Mouse (Mus musculus): Measurements from ENCODE around the gene Ywhab. TPM values are rescaled to one million over a fixed set of nuclear protein-coding genes. Genes with fewer than 3 reads are reported as not detected.

Gene Ywhab
- polyA plus RNA-seq (2015; fragmentation: Nextera tagmentation; extraction: Ambion mirVana), result 132 and 147 TPM in 2 replicates

DNA sequence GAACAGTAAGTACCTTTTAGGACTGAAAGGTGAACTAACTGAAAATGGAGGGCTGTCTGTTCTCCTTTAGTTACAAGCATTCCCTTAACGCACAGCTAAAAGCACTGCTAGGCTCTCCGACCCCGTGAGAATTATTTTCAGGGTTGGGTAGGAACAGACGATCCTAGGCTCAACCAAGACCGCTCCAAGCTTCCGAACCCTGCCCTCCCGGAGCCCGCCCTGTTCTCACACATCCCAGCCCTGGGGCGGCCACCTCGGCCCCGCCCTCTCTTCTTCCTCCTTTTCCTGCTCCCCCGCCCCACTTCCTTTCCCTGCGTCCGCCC is at the start of gene Ywhab:
Gene Ywhab (plus strand): TSS at position 307 of the 323 bp plus-strand sequence.

DNA sequence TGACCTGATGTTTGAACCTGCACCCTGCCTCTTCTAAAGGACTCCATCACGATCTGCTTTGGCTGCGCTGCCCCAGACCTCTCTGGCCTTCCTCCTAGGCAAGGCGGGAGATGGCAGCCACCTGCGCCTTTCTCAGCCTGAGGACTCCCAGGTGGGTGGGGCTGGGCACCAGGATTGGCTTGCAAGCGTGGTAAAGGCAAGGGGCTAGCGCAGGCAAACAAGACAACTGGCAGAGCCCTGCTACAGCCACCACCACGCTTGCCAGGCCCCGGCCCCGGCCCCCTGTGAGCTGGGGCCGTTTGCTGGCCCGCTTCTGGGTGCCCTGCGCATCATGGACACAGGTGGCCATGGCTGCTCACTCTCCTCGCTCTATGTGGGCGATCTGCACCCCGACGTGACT is 30.4 kb downstream of the Ywhab start, which contains the start of gene Pabpc1l:
Gene Pabpc1l (plus strand): TSS at position 301 of the 400 bp plus-strand sequence.

Other genes with a start within 250 kb of the Ywhab start
- gene Ada, start 244.7 kb upstream of the Ywhab start, polyA plus RNA-seq (2015; fragmentation: Nextera tagmentation; extraction: Ambion mirVana), result 4.2 and 5.8 TPM in 2 replicates
- 0.11 and 0.22 TPM in 2 replicates for gene Ccn5, start 174.1 kb upstream of the Ywhab start, polyA plus RNA-seq (2015; fragmentation: Nextera tagmentation; extraction: Ambion mirVana)
- gene Kcnk15, start 141.3 kb upstream of the Ywhab start, polyA plus RNA-seq (2015; fragmentation: Nextera tagmentation; extraction: Ambion mirVana), result not detected in 2 replicates
- 0.02 TPM in 1 of 2 replicates, not detected in the other for gene Rims4, start 76.3 kb upstream of the Ywhab start, polyA plus RNA-seq (2015; fragmentation: Nextera tagmentation; extraction: Ambion mirVana)
- 1.3 and 2.5 TPM in 2 replicates for gene Pabpc1l, start 30.5 kb downstream of the Ywhab start, polyA plus RNA-seq (2015; fragmentation: Nextera tagmentation; extraction: Ambion mirVana)
- 20.1 and 20.5 TPM in 2 replicates for gene Stk4, start 75.4 kb downstream of the Ywhab start, polyA plus RNA-seq (2015; fragmentation: Nextera tagmentation; extraction: Ambion mirVana)
- 30.8 and 36.3 TPM in 2 replicates for gene Tomm34, start 76.2 kb downstream of the Ywhab start, polyA plus RNA-seq (2015; fragmentation: Nextera tagmentation; extraction: Ambion mirVana)
- not detected in 2 replicates for gene Kcns1, start 176.2 kb downstream of the Ywhab start, polyA plus RNA-seq (2015; fragmentation: Nextera tagmentation; extraction: Ambion mirVana)
- not detected in 2 replicates for gene Wfdc5, start 187.8 kb downstream of the Ywhab start, polyA plus RNA-seq (2015; fragmentation: Nextera tagmentation; extraction: Ambion mirVana)
- gene Wfdc12, start 195.6 kb downstream of the Ywhab start, polyA plus RNA-seq (2015; fragmentation: Nextera tagmentation; extraction: Ambion mirVana), result not detected in 2 replicates
- not detected in 2 replicates for gene Wfdc15a, start 205.2 kb downstream of the Ywhab start, polyA plus RNA-seq (2015; fragmentation: Nextera tagmentation; extraction: Ambion mirVana)
- gene Wfdc15b, start 226.7 kb downstream of the Ywhab start, polyA plus RNA-seq (2015; fragmentation: Nextera tagmentation; extraction: Ambion mirVana), result 0.73 TPM in 1 of 2 replicates, not detected in the other
- gene Svs2, start 243.5 kb downstream of the Ywhab start, polyA plus RNA-seq (2015; fragmentation: Nextera tagmentation; extraction: Ambion mirVana), result not detected in 2 replicates